ENCODE assay signal across 29 mouse cellular contexts in genomic region chr3:124806891-124807290, GRCm38 (mm10).
"Had no signal": no experiment of that assay in that cellular context is flagged by ENCODE, and none has a peak within 500 bp of the region (broad histone marks: within the 10 kb centered on the region; RNA-seq: fewer than 3 reads in every experiment).

No protein-coding gene starts in this region.

- H3K9ac ChIP-seq: heart, embryonic 12.5 days; heart, embryonic 13.5 days; heart, embryonic 15.5 days; hindbrain, embryonic 12.5 days; hindbrain, embryonic 13.5 days; hindbrain, embryonic 14.5 days; hindbrain, embryonic 15.5 days; intestine, embryonic 15.5 days; kidney, embryonic 15.5 days had no signal

- H3K36me3 ChIP-seq: heart, embryonic 12.5 days; heart, embryonic 13.5 days; heart, embryonic 15.5 days; hindbrain, embryonic 10.5 days; hindbrain, embryonic 12.5 days; hindbrain, embryonic 13.5 days; hindbrain, embryonic 15.5 days; intestine, embryonic 15.5 days; kidney, embryonic 15.5 days had no signal

- H3K4me3 ChIP-seq: heart, embryonic 12.5 days; heart, embryonic 13.5 days; heart, embryonic 15.5 days; hindbrain, embryonic 10.5 days; hindbrain, embryonic 12.5 days; hindbrain, embryonic 13.5 days; hindbrain, embryonic 15.5 days; intestine, embryonic 15.5 days; kidney, embryonic 15.5 days; layer of hippocampus, adult 2 months; left cerebral cortex, adult 2 months had no signal

- H3K9me3 ChIP-seq: heart, embryonic 12.5 days; heart, embryonic 13.5 days; heart, embryonic 15.5 days; hindbrain, embryonic 10.5 days; hindbrain, embryonic 12.5 days; hindbrain, embryonic 13.5 days; hindbrain, embryonic 15.5 days; intestine, embryonic 15.5 days; kidney, embryonic 15.5 days had no signal

- H3K4me1 ChIP-seq: heart, embryonic 12.5 days; heart, embryonic 13.5 days; heart, embryonic 15.5 days; hindbrain, embryonic 10.5 days; hindbrain, embryonic 12.5 days; hindbrain, embryonic 13.5 days; hindbrain, embryonic 15.5 days; intestine, embryonic 15.5 days; kidney, embryonic 15.5 days had no signal

- H3K27ac ChIP-seq: heart, embryonic 13.5 days; heart, embryonic 15.5 days; hindbrain, embryonic 10.5 days; hindbrain, embryonic 12.5 days; hindbrain, embryonic 13.5 days; hindbrain, embryonic 14.5 days; hindbrain, embryonic 15.5 days; hindbrain, postnatal 0 days; intestine, embryonic 15.5 days; kidney, embryonic 15.5 days; kidney, postnatal 0 days; layer of hippocampus, adult 2 months; left cerebral cortex, adult 2 months had no signal

- H3K27me3 ChIP-seq: heart, embryonic 12.5 days; heart, embryonic 13.5 days; heart, embryonic 15.5 days; hindbrain, embryonic 12.5 days; hindbrain, embryonic 13.5 days; hindbrain, embryonic 15.5 days; intestine, embryonic 15.5 days; kidney, embryonic 15.5 days had no signal

- DNase-seq: heart, postnatal 10 days; heart, postnatal 14 days; heart, postnatal 36 days; heart, postnatal 4 days; kidney, adult 11 months; kidney, adult 18-20 months; kidney, adult 2 months; kidney, adult 8-10 months; kidney, adult 9 months; kidney, postnatal 10 days; kidney, postnatal 14 days; kidney, postnatal 25 days; kidney, postnatal 36 days; kidney, postnatal 4 days; layer of hippocampus, postnatal 36 days had no signal
